Comparison of ENCODE assay signal across 13 mouse cellular contexts in the genomic region with DNA sequence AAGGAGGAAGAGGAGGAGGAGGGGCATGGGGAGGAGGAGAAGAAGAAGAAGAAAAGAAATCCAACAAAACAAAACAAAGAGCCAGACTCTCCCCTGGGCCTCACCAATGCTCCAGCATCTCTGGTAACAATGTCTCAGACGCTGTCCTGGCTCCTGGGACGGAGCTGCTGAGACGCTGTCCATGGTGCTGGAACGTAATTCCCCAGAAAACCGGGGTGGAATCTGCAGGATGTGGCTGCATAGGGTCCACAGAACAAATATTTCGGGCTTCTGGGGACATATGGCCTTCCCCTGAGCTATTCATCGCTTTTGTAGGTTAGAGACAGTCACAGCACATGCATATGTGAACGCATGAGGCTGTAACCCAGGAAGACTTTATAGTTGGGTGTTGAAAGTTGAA. TPM values are rescaled to one million over a fixed set of nuclear protein-coding genes. Genes with fewer than 3 reads are reported as not detected.
DNase-seq lines count a peak whose midpoint lies in the region; ATAC-seq and TF ChIP-seq lines count a peak whose summit lies in the region.
"Had no signal": no experiment of that assay in that cellular context is flagged by ENCODE, and none has a peak within 500 bp of the region (broad histone marks: within the 10 kb centered on the region; RNA-seq: fewer than 3 reads in every experiment).

No protein-coding gene starts in this region.

- no peaks in the 10 kb centered on the region for H3K4me1 ChIP-seq in hindbrain, postnatal 0 days (ENCODE audit: insufficient read depth, low read length)
- H3K4me1 ChIP-seq in hindbrain, embryonic 14.5 days (replicated peaks; ENCODE audit: control insufficient read depth, insufficient read depth, low read length) = no peaks in the 10 kb centered on the region
- no peaks in the 10 kb centered on the region for H3K4me1 ChIP-seq in thymus, adult 2 months (replicated peaks; ENCODE audit: control insufficient read depth, insufficient read depth, low read length)
- no peaks in the 10 kb centered on the region for H3K4me1 ChIP-seq in embryonic facial prominence, embryonic 10.5 days
- H3K4me1 ChIP-seq: embryonic facial prominence, embryonic 12.5 days had no signal

- DNase-seq in hindbrain, postnatal 0 days (ENCODE audit: low spot score) = peak; percentile 43
- no peak for DNase-seq in hindbrain, embryonic 14.5 days (ENCODE audit: low spot score)
- DNase-seq in thymus, postnatal 4 days = peak; percentile 41
- no peak for DNase-seq in thymus, adult 2 months
- DNase-seq in embryonic facial prominence, embryonic 10.5 days (ENCODE audit: low spot score) = peak; percentile 74
- DNase-seq in yolk sac, embryonic 10.5 days (ENCODE audit: low spot score) = peak; percentile 30
- DNase-seq in MN1 (ENCODE audit: low spot score) = no peak
- no peak for DNase-seq in urinary bladder, adult 2 months (ENCODE audit: low spot score)
- DNase-seq: thymus, postnatal 14 days had no signal

- H3K36me3 ChIP-seq in hindbrain, postnatal 0 days (ENCODE audit: insufficient read depth, low read length) = no peaks in the 10 kb centered on the region
- H3K36me3 ChIP-seq in hindbrain, embryonic 14.5 days (replicated peaks; ENCODE audit: control insufficient read depth, insufficient read depth) = no peaks in the 10 kb centered on the region
- no peaks in the 10 kb centered on the region for H3K36me3 ChIP-seq in thymus, adult 2 months (ENCODE audit: control insufficient read depth, insufficient read depth, low read length)
- no peaks in the 10 kb centered on the region for H3K36me3 ChIP-seq in embryonic facial prominence, embryonic 10.5 days (replicated peaks)
- H3K36me3 ChIP-seq: embryonic facial prominence, embryonic 12.5 days had no signal

- no peak for TF ChIP-seq POLR2A in thymus, adult 2 months (IDR thresholded peaks at IDR 0.05; ENCODE audit: control insufficient read depth, extremely low read depth, insufficient read depth, low read length, poor library complexity)

- no peak overlapping the region for H3K9ac ChIP-seq in hindbrain, postnatal 0 days (replicated peaks; ENCODE audit: low read length)
- no peak overlapping the region for H3K9ac ChIP-seq in hindbrain, embryonic 14.5 days
- H3K9ac ChIP-seq: embryonic facial prominence, embryonic 12.5 days had no signal

- no peak for ATAC-seq in hindbrain, postnatal 0 days
- no peak for ATAC-seq in hindbrain, embryonic 14.5 days (ENCODE audit: low FRiP score)

- H3K27me3 ChIP-seq in hindbrain, postnatal 0 days (ENCODE audit: insufficient read depth, low read length) = no peaks in the 10 kb centered on the region
- H3K27me3 ChIP-seq in hindbrain, embryonic 14.5 days (ENCODE audit: control insufficient read depth, insufficient read depth, low read length) = no peaks in the 10 kb centered on the region
- no peaks in the 10 kb centered on the region for H3K27me3 ChIP-seq in thymus, adult 2 months (ENCODE audit: control insufficient read depth, insufficient read depth, low read length)
- H3K27me3 ChIP-seq in embryonic facial prominence, embryonic 10.5 days (replicated peaks; ENCODE audit: low read depth, poor library complexity, severe bottlenecking) = peaks cover 11% of the 10 kb centered on the region; the same call in 1 of the 2 replicates

- no peak overlapping the region for H3K4me3 ChIP-seq in hindbrain, postnatal 0 days (ENCODE audit: low read length)
- no peak overlapping the region for H3K4me3 ChIP-seq in hindbrain, embryonic 14.5 days (replicated peaks; ENCODE audit: low read length)
- H3K4me3 ChIP-seq in thymus, adult 2 months (ENCODE audit: control insufficient read depth, insufficient read depth, low read length) = no peak overlapping the region
- H3K4me3 ChIP-seq in embryonic facial prominence, embryonic 10.5 days = no peak overlapping the region
- H3K4me3 ChIP-seq: embryonic facial prominence, embryonic 12.5 days had no signal

- 29% methylated on average over 8 of the region's 8 CpGs for WGBS in hindbrain, postnatal 0 days
- 22% methylated on average over 8 of the region's 8 CpGs for WGBS in hindbrain, embryonic 14.5 days
- WGBS in thymus, adult 2 months = 23% methylated on average over 8 of the region's 8 CpGs
- WGBS in embryonic facial prominence, embryonic 10.5 days = 16% methylated on average over 8 of the region's 8 CpGs

- no peak for TF ChIP-seq CTCF in hindbrain, postnatal 0 days (IDR thresholded peaks at IDR 0.05; ENCODE audit: low read depth)
- TF ChIP-seq CTCF in thymus, adult 2 months (IDR thresholded peaks at IDR 0.05; ENCODE audit: borderline replicate concordance, control insufficient read depth, extremely low read depth, insufficient read depth, low read length, poor library complexity) = no peak

- no peak overlapping the region for H3K27ac ChIP-seq in hindbrain, postnatal 0 days
- H3K27ac ChIP-seq in hindbrain, embryonic 14.5 days = no peak overlapping the region
- no peak overlapping the region for H3K27ac ChIP-seq in thymus, adult 2 months (ENCODE audit: control insufficient read depth, insufficient read depth, low read length)
- no peak overlapping the region for H3K27ac ChIP-seq in embryonic facial prominence, embryonic 10.5 days (replicated peaks)
- H3K27ac ChIP-seq: embryonic facial prominence, embryonic 12.5 days had no signal

- H3K9me3 ChIP-seq in hindbrain, postnatal 0 days (ENCODE audit: low read length) = no peaks in the 10 kb centered on the region
- H3K9me3 ChIP-seq in hindbrain, embryonic 14.5 days (ENCODE audit: control insufficient read depth, low read length) = no peaks in the 10 kb centered on the region
- no peaks in the 10 kb centered on the region for H3K9me3 ChIP-seq in embryonic facial prominence, embryonic 10.5 days
- H3K9me3 ChIP-seq: embryonic facial prominence, embryonic 12.5 days had no signal

- H3K4me2 ChIP-seq in hindbrain, postnatal 0 days (ENCODE audit: low read depth, low read length) = no peak overlapping the region
- no peak overlapping the region for H3K4me2 ChIP-seq in hindbrain, embryonic 14.5 days (replicated peaks)
- H3K4me2 ChIP-seq: embryonic facial prominence, embryonic 12.5 days had no signal

RNA-seq across cellular contexts. Expression of a gene that starts 9.2 kb away (rescaled TPM):
- not detected in 2 replicates for total RNA-seq in hindbrain, postnatal 0 days (2014; rRNA removed)
- polyA plus RNA-seq in hindbrain, postnatal 0 days (2015; fragmentation: Nextera tagmentation; extraction: Ambion mirVana) = 0.24 TPM in 1 of 2 replicates, not detected in the other
- 0.48 TPM in 1 of 2 replicates, not detected in the other for polyA plus RNA-seq in hindbrain, embryonic 14.5 days (2014; fragmentation: Nextera tagmentation; extraction: Ambion mirVana)
- 0.13 and 0.62 TPM in 2 replicates for polyA plus RNA-seq in thymus, adult 2 months (2012; rRNA removed)
- polyA plus RNA-seq in embryonic facial prominence, embryonic 10.5 days (2016; fragmentation: Nextera tagmentation; extraction: Ambion mirVana) = 0.28 TPM in 1 of 2 replicates, not detected in the other
- not detected in 2 replicates for polyA plus RNA-seq in urinary bladder, adult 2 months (2012; rRNA removed)
- total RNA-seq: heart, adult 18-20 months; layer of hippocampus, postnatal 25 days had no signal
- polyA plus RNA-seq: embryonic facial prominence, embryonic 12.5 days had no signal

RNA-seq across cellular contexts. Expression of a gene that starts 26.1 kb away (rescaled TPM):
- 2.3 and 2.4 TPM in 2 replicates for total RNA-seq in hindbrain, postnatal 0 days (2014; rRNA removed)
- polyA plus RNA-seq in hindbrain, postnatal 0 days (2015; fragmentation: Nextera tagmentation; extraction: Ambion mirVana) = 0.50 and 1.0 TPM in 2 replicates
- polyA plus RNA-seq in hindbrain, embryonic 14.5 days (2014; fragmentation: Nextera tagmentation; extraction: Ambion mirVana) = 0.54 and 0.83 TPM in 2 replicates
- polyA plus RNA-seq in thymus, adult 2 months (2012; rRNA removed) = 0.19 and 0.38 TPM in 2 replicates
- polyA plus RNA-seq in embryonic facial prominence, embryonic 10.5 days (2016; fragmentation: Nextera tagmentation; extraction: Ambion mirVana) = 0.15 and 0.63 TPM in 2 replicates
- polyA plus RNA-seq in urinary bladder, adult 2 months (2012; rRNA removed) = not detected in 2 replicates
- total RNA-seq: heart, adult 18-20 months had no signal
- polyA plus RNA-seq: lung, embryonic 16.5 days had no signal

RNA-seq across cellular contexts. Expression of a gene that starts 26.8 kb away (rescaled TPM):
- total RNA-seq in hindbrain, postnatal 0 days (2014; rRNA removed) = 10.7 and 14.7 TPM in 2 replicates
- polyA plus RNA-seq in hindbrain, postnatal 0 days (2015; fragmentation: Nextera tagmentation; extraction: Ambion mirVana) = 4.4 and 5.8 TPM in 2 replicates
- polyA plus RNA-seq in hindbrain, embryonic 14.5 days (2014; fragmentation: Nextera tagmentation; extraction: Ambion mirVana) = 1.8 and 2.4 TPM in 2 replicates
- 0.05 and 0.15 TPM in 2 replicates for polyA plus RNA-seq in thymus, adult 2 months (2012; rRNA removed)
- polyA plus RNA-seq in embryonic facial prominence, embryonic 10.5 days (2016; fragmentation: Nextera tagmentation; extraction: Ambion mirVana) = 1.3 and 2.2 TPM in 2 replicates
- polyA plus RNA-seq in urinary bladder, adult 2 months (2012; rRNA removed) = not detected in 2 replicates
- total RNA-seq: heart, adult 18-20 months had no signal
- polyA plus RNA-seq: lung, embryonic 16.5 days had no signal

RNA-seq across cellular contexts. Expression of a gene that starts 38.9 kb away (rescaled TPM):
- 840 and 852 TPM in 2 replicates for total RNA-seq in hindbrain, postnatal 0 days (2014; rRNA removed)
- polyA plus RNA-seq in hindbrain, postnatal 0 days (2015; fragmentation: Nextera tagmentation; extraction: Ambion mirVana) = 617 and 682 TPM in 2 replicates
- 690 and 752 TPM in 2 replicates for polyA plus RNA-seq in hindbrain, embryonic 14.5 days (2014; fragmentation: Nextera tagmentation; extraction: Ambion mirVana)
- polyA plus RNA-seq in thymus, adult 2 months (2012; rRNA removed) = 5.9 and 6.0 TPM in 2 replicates
- 28.6 and 32.3 TPM in 2 replicates for polyA plus RNA-seq in embryonic facial prominence, embryonic 10.5 days (2016; fragmentation: Nextera tagmentation; extraction: Ambion mirVana)
- polyA plus RNA-seq in urinary bladder, adult 2 months (2012; rRNA removed) = 4.2 and 4.5 TPM in 2 replicates

RNA-seq across cellular contexts. Expression of a gene that starts 50.6 kb away (rescaled TPM):
- total RNA-seq in hindbrain, postnatal 0 days (2014; rRNA removed) = 55.7 and 59.7 TPM in 2 replicates
- polyA plus RNA-seq in hindbrain, postnatal 0 days (2015; fragmentation: Nextera tagmentation; extraction: Ambion mirVana) = 64.8 and 73.1 TPM in 2 replicates
- 112 TPM in 2 replicates for polyA plus RNA-seq in hindbrain, embryonic 14.5 days (2014; fragmentation: Nextera tagmentation; extraction: Ambion mirVana)
- 156 and 176 TPM in 2 replicates for polyA plus RNA-seq in thymus, adult 2 months (2012; rRNA removed)
- polyA plus RNA-seq in embryonic facial prominence, embryonic 10.5 days (2016; fragmentation: Nextera tagmentation; extraction: Ambion mirVana) = 24.8 and 25.2 TPM in 2 replicates
- polyA plus RNA-seq in urinary bladder, adult 2 months (2012; rRNA removed) = 6.9 and 7.7 TPM in 2 replicates

Comparison
In these comparisons a context has a peak if more than half of its experiments do, and no peak if none do; other contexts are left out.
1. DNase-seq: peak in hindbrain, postnatal 0 days (single experiment), thymus, postnatal 4 days (single experiment), embryonic facial prominence, embryonic 10.5 days (single experiment) and yolk sac, embryonic 10.5 days (single experiment); none in hindbrain, embryonic 14.5 days (single experiment), thymus, adult 2 months (single experiment), MN1 (single experiment) and urinary bladder, adult 2 months (single experiment).